Mouse (Mus musculus) yolk sac, embryonic 10.5 days (tissue): ENCODE measurements at regions not wholly inside any gene's neighbourhood (a gene's known extent, or its start where the extent isn't known, plus 50 kb on each side); places are given as distances from the start of the nearest gene placed in this dataset.
"Not testable (repeated sequence)": the region's sequence is repeated elsewhere in the genome, so short reads cannot be mapped to it uniquely, and the experiment has no call there.

Source experiments
- DNase-seq: peaks from one replicate; pipeline ENCODE4 v3.0.0-alpha.2; 2017; ENCODE audit warnings: low spot score

DNA sequence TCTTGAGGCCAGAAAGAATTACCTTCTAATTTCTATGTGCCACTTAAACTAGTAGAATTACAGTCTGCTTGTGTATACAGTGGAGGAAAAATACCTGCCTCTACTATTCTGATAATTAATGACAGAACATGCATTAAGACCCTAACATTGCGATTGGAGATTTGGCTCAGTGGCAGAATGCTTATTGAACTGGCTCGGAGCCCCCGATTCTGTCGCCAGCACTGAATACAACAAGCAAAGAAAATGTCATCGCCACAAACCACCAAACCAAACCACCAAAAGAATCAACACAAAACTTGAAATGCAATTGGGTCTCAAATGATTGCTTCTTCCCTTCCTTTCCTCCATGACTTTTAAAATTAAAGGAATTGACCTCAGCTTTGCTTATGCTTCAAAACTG is 122.9 kb upstream of the Emcn start:
- no peak for DNase-seq

DNA sequence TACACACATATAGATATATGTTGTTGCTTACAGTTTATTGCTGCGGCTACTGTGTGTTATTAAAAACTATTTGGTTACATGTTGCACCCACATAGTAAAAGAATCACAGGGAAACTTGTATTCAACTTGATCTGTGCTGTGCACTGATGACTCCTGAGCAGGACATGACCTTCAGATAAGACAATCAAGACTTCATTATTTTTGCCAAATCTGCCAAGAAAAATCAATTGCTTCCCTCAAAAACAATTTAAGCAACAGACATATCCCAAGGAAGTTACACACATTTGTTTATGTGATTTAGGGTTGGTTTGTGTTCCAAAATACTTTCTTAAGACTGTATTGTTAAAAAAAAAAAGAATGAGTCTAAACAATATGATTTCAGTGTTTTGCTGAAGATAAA is 114.7 kb upstream of the Emcn start:
- DNase-seq = no peak

DNA sequence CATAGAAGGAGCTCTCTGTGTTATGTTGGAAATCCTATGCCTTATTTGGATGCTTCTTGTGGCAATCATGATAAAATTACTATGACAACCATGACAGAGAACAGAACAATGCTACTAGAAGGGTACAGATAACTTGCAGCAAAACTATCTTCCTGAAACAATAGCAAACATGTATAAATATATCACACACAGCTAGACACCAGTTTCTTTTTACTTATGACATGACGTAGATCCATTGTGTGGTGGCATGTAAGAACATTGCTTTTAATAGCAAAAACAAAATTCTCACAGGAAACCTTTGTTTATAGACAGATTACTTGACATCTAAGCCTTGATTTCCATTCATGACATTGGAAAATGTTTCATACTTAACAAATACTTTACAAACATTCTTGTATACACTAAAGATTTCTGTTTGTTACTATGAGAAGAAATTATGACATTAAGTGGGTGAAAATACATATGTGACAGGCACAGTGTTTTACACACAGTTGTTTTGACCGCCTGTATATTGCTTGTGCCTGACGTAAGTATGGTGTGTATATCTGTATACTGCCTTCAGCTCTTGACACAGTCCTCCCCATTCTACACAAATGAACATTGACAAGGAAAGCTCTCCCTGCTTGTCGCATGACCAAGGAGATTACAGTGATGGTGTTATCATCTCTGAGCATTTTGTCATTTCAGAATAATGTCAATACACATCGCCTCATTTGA is 113.6 kb upstream of the Emcn start:
- no peak for DNase-seq

DNA sequence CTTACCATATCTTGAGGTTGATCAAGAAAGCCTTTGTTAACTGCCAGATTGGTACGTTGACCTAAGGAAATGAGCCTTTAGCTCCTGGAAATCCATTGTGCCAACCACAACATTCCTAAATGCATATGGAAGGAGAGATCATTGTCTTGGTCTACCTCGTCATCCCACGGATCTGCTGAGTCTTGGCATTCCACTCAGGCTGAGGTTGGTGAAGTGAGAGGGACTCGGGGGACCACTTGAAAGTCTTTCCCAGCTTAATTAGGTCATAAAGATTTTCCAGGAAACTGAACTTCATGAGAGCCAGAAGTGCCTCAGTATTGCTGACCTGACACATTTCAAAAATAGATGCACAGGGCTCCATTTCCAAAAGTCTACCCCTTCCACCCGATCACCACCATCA is 112.5 kb upstream of the Emcn start:
- DNase-seq = no peak

DNA sequence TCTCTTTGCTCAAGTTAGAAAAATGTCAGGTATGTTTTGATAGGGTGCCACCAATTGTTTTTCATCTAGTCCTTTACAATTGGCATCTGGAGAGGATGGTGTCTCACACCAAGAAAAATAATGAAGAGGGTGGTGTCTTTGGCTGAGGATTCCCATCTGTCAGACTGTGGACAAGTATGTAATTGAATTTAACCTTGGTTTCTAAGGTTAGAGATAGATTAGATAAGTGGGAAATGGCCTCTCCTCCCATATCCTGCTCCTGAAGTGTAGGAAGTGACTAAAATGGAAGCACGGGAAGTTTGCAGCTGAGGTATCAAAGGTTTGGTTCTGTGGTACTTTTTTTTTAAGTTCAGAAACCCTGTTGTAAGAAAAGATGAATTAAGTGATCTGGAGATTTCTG is 98.0 kb upstream of the Emcn start:
- DNase-seq = no peak

DNA sequence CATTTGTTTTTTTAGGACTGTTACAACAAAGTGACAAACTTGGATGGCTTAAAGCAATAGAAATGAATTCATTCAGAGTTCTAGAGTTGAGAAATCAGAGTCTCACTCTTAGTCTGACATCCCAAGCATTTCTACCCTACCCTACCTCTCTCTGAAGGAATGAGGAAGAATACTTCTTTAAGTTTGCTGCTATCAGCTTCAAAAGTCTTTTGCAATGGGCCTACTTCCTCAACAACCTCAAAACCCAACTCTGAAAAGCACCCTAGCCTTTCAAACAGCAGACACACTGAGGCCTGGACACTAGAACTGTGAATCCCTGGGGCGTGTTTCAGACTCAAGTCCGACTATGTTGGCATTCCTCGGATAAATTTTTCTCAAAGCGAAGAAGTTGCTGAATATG is 77.0 kb upstream of the Emcn start:
- no peak for DNase-seq

DNA sequence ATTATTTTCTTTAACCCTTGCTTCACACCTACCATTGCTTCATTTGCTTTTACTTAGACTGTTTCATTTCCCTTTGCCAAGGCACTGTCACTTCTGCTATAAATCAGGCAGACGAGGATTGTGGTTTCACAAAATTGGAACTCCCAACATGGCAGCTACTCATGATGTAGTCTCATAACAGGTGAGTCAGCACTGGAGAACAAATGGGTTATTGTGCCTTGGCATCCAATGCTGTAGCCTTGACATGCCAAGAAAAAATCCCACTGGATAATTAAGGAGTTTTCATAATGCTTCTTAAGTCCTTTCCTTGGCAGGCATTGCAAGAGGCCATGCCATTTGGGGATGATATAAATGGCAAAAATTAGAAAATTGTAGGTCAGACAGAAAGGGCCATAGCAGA is 73.1 kb upstream of the Emcn start:
- DNase-seq = no peak

DNA sequence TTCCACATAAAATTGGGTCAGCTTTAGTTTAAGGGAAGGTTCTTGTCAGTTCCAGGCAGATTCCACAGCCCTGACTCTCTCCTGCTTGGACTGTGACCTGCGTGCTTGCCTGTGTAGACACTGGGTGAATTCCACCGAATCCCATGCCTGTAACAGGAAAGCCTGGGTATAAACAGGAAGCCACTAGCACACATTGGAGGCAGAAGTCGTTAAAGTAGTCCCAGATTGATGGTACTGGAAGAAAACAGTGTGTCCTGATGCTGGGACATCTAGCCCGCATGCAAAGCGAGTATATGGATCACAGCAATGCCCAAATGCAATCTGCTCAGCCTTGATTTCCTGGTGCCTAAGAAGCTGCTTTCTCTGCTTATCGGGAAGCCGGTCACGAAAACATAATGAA is 65.4 kb upstream of the Emcn start:
- DNase-seq = peak; percentile 33

DNA sequence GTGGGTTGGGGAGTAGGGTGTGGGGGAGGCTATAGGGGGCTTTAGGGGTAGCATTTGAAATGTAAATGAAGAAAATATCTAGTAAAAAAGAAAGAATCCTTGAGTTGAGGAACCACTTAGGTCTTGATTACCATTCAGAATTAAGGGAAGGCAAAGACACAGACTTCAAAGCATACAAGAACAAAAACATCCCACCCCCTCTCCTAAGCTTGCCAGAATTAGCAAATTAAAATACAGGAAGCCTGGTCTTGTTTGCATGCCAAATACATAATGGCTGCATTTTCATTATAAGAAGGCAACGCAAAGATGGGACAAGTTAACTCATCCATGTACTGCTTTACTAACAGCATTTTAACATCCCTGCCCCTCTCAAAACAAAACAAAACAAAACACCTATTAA is 61.6 kb upstream of the Emcn start:
- DNase-seq = no peak

DNA sequence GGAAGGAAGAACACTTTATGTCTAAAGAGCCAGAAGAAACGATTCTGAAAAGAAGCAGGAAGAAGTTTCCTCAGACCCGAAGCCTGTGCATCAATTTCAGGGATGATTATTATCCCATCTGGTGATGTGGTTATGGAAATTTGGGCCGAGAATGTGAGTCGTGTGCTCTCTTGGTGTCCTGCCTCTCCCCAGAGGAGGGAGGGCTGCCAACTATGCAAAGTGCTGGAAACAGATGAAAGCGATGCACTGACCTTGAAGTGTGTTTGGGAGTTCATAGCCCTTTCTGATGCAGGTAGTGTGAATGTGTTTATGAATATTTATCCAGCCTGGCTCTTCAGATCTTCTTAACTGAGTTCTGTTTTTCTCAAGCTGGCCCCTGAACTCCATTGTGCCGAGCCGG is 59.8 kb upstream of the Emcn start:
- no peak for DNase-seq

DNA sequence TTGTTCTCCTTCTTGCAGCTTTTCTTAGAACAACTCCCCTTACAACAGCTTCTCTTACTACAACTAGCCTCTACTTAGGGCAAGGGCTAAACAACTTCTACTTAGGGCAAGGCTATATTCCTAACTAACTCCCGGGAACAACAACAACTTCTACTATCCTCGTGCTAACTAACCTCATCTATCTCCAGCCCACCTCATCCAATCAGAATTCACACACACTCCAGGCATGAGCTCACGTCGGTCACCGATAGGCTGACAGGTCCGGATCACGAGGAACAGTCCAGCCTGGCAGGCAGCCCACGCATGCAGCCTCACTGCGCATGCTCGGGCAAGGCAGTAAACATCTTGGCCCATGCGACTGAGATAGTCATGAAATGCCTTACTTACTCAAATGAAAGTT is 53.3 kb upstream of the Emcn start:
- DNase-seq = not testable (repeated sequence)

DNA sequence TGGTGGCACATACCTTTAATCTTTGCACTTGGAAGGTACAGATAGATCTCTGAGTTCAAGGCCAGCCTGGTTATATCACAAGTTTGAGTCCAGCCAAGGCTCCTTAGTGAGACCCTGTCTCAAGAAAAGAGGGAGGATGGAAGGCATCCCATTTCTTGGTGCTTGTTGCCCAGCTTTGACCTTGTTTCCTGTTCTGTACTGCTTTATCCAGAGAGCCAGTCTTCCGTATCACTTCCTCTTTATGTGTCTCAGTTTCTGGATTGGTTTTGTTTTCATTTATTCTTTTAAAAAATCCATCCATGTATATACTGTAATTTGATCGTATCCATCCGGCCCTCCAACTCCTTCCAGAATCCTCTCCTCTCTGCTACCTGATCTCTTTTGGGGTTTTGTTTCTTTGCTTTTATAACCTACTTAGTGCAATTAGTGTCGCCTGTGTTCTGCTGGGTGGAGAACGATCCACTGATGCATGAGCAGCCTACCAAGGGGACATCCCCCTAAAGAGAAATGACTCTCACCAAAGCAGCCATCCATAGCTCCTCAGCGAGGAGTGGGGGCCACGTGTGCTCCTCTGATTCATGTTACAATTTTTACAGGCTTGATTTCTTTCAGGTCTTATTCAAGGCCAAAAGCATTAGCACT is 52.4 kb upstream of the Emcn start:
- DNase-seq = no peak

DNA sequence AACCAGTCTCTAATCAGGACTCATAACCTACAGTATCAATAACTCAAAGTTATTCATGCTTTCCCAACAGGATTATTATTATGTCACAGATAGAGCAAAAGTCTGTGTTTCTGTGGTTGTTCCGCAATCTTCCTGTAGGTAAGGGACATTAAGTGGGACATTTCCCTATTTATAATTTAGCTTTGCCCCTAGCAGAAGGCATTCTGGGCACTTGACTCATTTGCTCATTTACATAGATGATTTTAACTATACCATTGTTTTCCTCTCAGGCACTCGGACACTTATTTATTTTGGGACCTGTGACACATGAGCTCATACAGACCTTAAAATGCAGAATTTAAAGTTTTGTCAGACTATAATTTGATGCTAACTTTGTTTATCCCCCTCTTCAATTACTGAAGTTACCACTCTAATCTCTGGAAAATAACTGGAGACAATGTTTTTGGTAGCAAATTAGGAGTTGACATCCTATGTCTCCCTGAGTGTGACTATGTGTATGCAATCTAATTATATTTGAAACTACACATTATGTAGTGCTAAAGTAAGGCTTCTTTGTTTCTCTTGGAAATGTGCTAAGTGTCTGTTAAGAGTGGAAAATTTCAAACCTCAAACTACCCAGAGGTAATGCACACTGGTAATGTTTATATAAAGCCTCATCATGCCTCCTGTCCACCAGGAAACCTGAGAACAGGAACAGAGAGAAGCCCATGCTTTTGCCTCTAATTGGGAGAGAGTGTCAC is 51.8 kb upstream of the Emcn start:
- no peak for DNase-seq

DNA sequence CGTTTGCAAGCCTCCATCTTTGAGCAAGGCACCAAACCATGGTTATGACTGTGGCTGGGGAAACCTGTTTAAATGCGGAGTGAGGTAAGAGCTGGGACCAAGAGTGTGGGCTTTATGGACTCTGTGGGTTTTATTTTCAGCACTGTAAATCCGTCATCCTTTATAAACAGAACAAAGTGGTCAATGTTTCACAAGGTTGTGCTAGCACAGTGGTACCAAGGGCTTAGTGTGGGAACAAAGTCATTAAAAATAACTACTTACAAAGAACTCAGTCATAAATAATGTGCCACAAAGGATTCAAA is 51.2 kb upstream of the Emcn start:
- DNase-seq = no peak
